Mouse (Mus musculus) olfactory bulb, adult 2 months (tissue): ENCODE data around the gene Rad54l2. TPM values are rescaled to one million over a fixed set of nuclear protein-coding genes. Genes with fewer than 3 reads are reported as not detected.

ENCODE experiments used
- H3K27ac ChIP-seq: fragments of 200-500 bp; 2 replicates; pipeline ENCODE4 v1.5.1; 2012; ENCODE audit warnings: low read depth, low read length; ENCODE audit not compliant: insufficient read depth
- H3K4me1 ChIP-seq: fragments of 200-500 bp; 2 replicates; pipeline ENCODE4 v1.6.1; 2012; ENCODE audit warnings: low read length; ENCODE audit not compliant: control insufficient read depth, insufficient read depth
- H3K4me3 ChIP-seq: fragments of 200-500 bp; 2 replicates; pipeline ENCODE4 v1.5.1; 2012; ENCODE audit warnings: mild to moderate bottlenecking, low read depth, low read length, moderate library complexity; ENCODE audit not compliant: insufficient read depth
- CTCF ChIP-seq: fragments of 200-500 bp; IDR thresholded peaks from 2 replicates; pipeline ENCODE4 v1.5.1; 2012; ENCODE audit warnings: low read depth, mild to moderate bottlenecking, low read length, moderate library complexity; ENCODE audit not compliant: insufficient read depth
- POLR2A ChIP-seq: fragments of 200-500 bp; IDR thresholded peaks from 2 replicates; pipeline ENCODE4 v1.6.1; 2012; ENCODE audit warnings: mild to moderate bottlenecking, low read depth, low read length, moderate library complexity; ENCODE audit not compliant: insufficient read depth
- WGBS: fragments of 180-500 bp; shearing (Covaris S2); methylation state at CpG from one replicate; pipeline ENCODE4 v1.1.7; 2018; 5-methylcytosine and 5-hydroxymethylcytosine counted together
- polyA plus RNA-seq: library from polyadenylated mRNA; stranded (reverse); fragments of >200 nt; gene quantifications from 2 replicates; pipeline ENCODE4 v1.2.4, GENCODE M21; 2012; ENCODE audit warnings: low replicate concordance; ENCODE audit not compliant: missing spikeins, insufficient read depth, insufficient read length

The Rad54l2 gene
- polyA plus RNA-seq, 1 experiment = not detected

DNA sequence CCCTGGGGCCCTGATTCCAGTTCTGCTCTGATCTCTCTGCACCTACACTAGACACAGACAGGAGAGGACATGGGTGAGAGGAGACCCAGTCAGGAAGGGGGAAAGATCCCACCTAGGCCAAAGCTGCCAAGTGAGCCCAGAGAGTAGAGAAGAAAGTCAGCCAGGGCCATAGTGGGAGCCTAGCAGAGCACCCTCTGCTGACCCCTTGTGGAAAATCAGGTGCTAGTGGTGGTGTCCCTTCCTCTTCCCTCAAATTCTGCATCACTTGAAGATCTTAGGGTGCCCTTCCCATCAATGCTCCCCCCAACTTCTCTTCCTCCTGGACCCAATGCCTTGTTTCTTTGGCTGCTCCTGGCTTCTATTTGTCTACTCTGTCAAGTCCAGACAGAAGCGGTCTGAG lies 136.3 kb downstream of the Rad54l2 start:
- WGBS = 70% methylated on average over 1 of the region's 1 CpGs
- peak overlapping the region; percentile 26 for H3K4me3 ChIP-seq
- H3K27ac ChIP-seq = no peak overlapping the region
- TF ChIP-seq POLR2A (no peak), CTCF (no peak)
- H3K4me1 ChIP-seq = peaks cover 41% of the 10 kb centered on the region

DNA sequence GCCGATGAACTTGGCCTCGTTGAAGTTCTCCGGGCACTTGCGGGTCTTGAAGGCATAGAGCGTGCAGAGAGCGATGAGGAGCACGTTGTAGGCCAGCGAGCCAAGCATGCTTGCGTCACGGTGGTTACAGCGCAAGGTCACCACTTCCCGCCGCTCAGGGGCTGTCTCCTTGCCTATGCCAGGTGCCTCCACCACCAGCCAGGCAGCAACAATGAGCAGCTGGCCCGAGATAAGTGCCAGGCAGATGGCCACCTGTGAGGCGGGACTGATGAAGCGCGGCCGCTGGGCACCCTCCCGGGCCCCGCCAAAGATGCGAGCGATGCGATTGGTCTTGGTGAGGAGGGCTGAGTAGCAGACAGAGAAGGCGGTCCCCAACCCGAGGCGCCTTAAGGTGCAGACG lies 141.8 kb downstream of the Rad54l2 start:
- TF ChIP-seq CTCF = no peak
- TF ChIP-seq POLR2A = no peak
- no peak overlapping the region for H3K27ac ChIP-seq
- peak overlapping the region; percentile 0; the same call in 1 of the 2 replicates for H3K4me3 ChIP-seq
- 80% methylated on average over 27 of the region's 27 CpGs for WGBS
- H3K4me1 ChIP-seq = peaks cover 38% of the 10 kb centered on the region

DNA sequence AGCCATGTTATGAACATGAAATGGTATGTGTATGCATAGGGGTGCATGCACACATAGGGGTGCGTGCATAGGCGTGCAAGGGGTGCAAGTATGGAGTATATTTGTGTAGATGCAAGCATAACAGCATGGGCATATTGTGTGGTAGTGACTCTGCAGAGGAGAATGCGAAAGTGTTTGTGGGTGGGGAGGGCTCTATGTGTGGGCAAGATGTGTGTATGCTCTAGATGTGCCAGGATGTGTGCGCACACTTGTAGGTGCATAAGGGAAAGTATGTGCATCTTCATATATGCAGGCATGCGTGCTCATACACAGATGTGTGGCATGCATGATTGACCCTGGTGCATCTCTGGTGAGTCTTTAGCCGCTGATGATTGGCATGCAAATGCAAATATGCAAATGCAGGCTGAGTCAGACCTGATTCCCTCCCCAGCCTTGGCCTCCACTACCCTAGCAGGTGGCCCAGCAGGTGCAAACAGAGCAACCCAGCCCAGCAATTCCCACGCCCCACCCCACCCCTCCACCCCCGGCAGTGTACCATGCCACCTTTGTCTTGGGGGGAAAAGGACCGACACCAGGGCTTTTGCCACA lies 143.2 kb downstream of the Rad54l2 start:
- TF ChIP-seq POLR2A = no peak
- no peak for TF ChIP-seq CTCF
- 71% methylated on average over 9 of the region's 9 CpGs for WGBS
- peaks cover 33% of the 10 kb centered on the region for H3K4me1 ChIP-seq
- H3K27ac ChIP-seq = no peak overlapping the region
- H3K4me3 ChIP-seq = no peak overlapping the region

- WGBS = 77% methylated on average over 6 of the region's 6 CpGs
- no peak overlapping the region for H3K27ac ChIP-seq
- no peak overlapping the region for H3K4me3 ChIP-seq
- peak; percentile 21; the same call in 1 of the 2 replicates for TF ChIP-seq CTCF
- TF ChIP-seq POLR2A = no peak
- H3K4me1 ChIP-seq = peaks cover 26% of the 10 kb centered on the region
Observed at GRCm38 (mm10) chr9:106643787-106644186, 145.2 kb downstream of the Rad54l2 start.

DNA sequence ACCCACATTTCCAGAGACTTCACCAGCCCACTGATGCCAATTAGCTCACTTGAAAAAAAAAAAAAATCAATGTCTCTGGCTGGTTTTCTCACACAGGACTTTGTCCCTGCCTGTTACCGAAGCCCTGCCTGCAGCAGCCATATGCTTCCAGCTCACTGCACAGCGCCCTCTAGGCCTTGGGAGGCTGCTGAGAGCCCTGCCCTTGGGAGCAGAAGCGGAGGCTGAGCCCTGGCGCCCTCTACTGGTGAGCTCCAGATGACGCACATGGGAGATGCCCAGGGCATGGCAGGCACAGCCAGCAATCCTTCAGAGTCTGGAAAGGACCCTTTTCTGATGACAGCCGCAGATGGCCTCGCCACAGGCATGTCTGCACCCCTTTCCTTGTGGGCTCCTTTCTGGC lies 145.9 kb downstream of the Rad54l2 start:
- Histone ChIP-seq H3K27ac (no peak overlapping the region), H3K4me3 (no peak overlapping the region), H3K4me1 (peaks cover 24% of the 10 kb centered on the region)
- WGBS = 33% methylated on average over 7 of the region's 7 CpGs
- TF ChIP-seq POLR2A (no peak), CTCF (peak; percentile 93)

DNA sequence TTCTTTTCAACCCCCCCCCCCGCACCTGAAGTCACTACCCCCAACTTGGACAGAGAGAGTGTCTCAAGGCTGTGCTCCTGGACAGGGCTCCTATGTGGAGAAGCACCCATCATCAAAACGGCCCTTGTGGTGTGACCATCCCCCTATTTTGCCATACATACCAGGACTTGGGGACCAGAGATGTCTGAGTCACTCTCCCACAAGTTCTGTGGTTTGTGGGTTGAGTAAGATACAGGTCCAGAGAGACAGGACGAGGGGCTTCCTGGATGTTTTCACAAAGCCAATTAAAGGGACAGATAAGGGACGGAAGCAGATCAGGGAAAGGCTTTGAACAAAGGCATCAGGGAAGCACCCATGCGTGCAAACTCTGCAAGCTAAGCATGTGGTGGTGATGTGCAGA lies 147.6 kb downstream of the Rad54l2 start:
- TF ChIP-seq CTCF = no peak
- no peak for TF ChIP-seq POLR2A
- peaks cover 13% of the 10 kb centered on the region for H3K4me1 ChIP-seq
- H3K27ac ChIP-seq = no peak overlapping the region
- no peak overlapping the region for H3K4me3 ChIP-seq
- 56% methylated on average over 5 of the region's 5 CpGs for WGBS

- Histone ChIP-seq H3K27ac (no peak overlapping the region), H3K4me1 (peaks cover 2% of the 10 kb centered on the region; the same call in 1 of the 2 replicates), H3K4me3 (no peak overlapping the region)
- WGBS = 76% methylated on average over 8 of the region's 8 CpGs
- TF ChIP-seq POLR2A (no peak), CTCF (no peak)
Observed at GRCm38 (mm10) chr9:106638154-106638553, 150.8 kb downstream of the Rad54l2 start.

Other genes with a start within 250 kb of the Rad54l2 start
- gene Iqcf3, start 227.6 kb downstream of the Rad54l2 start, polyA plus RNA-seq = not detected in 2 replicates
- not detected in 2 replicates for gene Iqcf4, start 218.2 kb downstream of the Rad54l2 start, polyA plus RNA-seq
- not detected in 2 replicates for gene Iqcf6, start 162.6 kb downstream of the Rad54l2 start, polyA plus RNA-seq
- gene Grm2, start 133.1 kb downstream of the Rad54l2 start, polyA plus RNA-seq = not detected in 2 replicates
- not detected in 2 replicates for gene Tex264, start 103.3 kb downstream of the Rad54l2 start, polyA plus RNA-seq
- not detected in 2 replicates for gene Dcaf1, start 32.7 kb upstream of the Rad54l2 start, polyA plus RNA-seq
- not detected in 2 replicates for gene Rbm15b, start 98.2 kb upstream of the Rad54l2 start, polyA plus RNA-seq
- not detected in 2 replicates for gene Manf, start 102.8 kb upstream of the Rad54l2 start, polyA plus RNA-seq